Mouse (Mus musculus) mature B cell (primary cell): ENCODE measurements around the gene Rassf8.

Source experiments
- in situ Hi-C: fragments of 300-500 bp; cut with MboI; formaldehyde crosslinking; loops from 2 replicates; pipeline ENCODE4 v1.14.3; 2019

Gene Rassf8

DNA sequence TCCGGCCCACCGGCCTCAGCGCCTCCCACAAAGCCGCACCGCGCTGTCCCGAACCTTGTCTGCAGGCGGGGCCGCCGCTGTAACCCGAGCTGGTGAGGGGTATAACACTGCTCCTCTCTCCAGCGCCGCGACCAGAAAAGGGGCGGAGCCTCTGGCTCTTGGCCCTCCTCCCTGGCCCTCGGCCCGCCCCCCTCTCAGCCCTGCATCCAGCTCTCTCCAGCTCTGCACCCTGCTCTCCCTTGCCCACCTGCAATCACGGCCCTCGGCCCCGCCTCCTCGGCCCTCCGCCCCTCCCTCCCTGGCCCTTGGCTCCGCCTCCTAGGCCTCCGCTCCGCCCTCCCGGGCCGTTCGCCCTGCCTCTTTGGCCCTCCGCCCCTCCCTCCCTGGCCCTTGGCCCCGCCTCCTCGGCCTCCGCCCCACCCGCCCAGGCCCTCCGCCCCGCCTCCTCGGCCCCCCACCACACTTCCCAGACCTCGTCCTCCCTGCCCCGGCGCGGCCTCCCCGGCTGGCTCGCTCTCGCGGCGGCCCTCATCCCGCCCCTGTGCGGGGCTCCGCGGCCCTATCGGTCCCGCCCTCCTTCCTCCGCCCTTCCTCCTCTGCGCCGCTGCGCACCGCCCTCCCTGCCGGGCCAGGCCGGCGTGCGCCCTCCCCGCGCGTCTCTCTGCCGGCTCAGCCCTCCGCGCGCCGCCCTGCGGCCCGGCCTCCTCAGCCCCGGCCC, at the start of gene Rassf8:
TSS of gene Rassf8 (plus strand) at position 617 of the 718 bp plus-strand sequence.
- in situ Hi-C loops: no loop called here

- in situ Hi-C loops: no loop called here
Measured at GRCm38 (mm10) chr6:145701021-145701540, 45.5 kb upstream of the Rassf8 start.

DNA sequence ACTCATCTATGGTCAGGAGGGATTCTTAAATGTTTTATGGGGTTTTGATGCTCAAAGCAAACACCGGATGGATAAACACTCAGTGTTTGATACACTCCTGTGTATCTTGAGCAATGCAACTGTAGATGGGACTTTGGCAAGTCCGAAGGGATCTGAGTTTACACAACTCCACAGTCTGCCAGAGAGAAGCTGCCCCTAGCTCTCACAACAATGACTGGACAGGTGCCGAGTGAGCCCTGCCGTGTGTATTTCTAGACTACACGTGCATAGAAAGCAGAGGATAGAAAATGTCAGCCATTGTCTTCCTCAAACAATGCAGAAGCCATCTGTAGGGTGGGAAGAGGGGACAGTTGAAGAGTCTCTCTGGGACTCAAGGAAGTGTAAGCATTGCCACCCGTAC, 42.9 kb upstream of the Rassf8 start:
- in situ Hi-C loops: no loop called here

DNA sequence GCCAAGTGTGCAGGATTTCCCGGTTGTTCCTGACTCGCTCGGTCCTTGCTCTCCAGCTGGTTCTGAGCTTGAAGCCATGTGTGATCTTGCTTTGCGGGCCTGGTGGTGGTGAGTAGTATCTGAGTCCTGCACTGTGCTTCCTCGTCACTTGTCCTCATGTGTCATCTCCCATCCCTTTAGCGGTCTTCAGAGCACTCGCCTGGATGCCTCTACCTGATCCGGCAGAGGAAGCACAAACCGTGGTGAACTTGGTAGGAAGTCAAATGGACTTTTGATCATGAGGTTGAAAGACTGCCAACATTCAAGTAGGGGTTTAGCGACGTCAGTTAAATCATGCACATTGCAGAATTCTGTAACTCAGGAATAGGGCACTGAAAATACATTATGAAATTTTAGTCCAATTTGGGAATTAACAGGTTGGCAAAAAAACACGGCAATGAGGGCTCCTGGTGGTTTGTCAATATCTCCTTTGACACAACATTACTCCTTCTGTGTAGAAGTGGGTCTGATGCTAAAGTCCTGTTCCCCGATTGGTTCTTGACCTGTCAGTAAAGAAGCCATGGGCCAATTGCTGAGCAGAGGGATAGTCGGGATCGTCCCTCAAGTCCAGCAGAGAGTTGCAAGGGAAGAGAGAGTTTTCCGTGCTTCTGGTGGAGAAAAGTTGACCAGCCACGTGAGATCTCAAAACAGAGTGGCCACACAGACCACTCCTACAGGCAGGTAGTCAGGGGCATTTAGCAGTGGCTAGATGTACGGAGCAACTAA, 36.4 kb upstream of the Rassf8 start:
- in situ Hi-C loops: no loop called here

- in situ Hi-C loops: no loop called here
Measured at GRCm38 (mm10) chr6:145710797-145711196, 35.8 kb upstream of the Rassf8 start.

DNA sequence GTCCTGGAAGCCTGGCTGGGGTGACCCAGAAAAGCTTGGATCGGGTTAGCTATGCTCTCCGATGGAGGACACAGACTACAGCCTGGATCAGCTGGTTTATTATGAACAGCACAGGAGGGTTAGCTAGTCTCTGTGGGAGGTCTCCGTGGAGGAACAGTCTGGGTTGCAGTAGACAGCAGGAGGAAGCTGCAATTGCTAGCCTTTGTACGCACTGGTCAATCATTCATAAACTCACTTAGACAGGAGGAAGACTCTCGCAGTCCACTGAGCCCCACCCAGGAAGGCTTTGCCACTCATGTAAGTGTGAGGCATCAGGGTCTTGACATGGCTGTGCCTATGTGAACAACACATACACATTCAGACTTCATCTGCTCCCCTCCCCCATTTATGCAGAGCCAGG, 35.2 kb upstream of the Rassf8 start:
- in situ Hi-C loops: no loop called here

DNA sequence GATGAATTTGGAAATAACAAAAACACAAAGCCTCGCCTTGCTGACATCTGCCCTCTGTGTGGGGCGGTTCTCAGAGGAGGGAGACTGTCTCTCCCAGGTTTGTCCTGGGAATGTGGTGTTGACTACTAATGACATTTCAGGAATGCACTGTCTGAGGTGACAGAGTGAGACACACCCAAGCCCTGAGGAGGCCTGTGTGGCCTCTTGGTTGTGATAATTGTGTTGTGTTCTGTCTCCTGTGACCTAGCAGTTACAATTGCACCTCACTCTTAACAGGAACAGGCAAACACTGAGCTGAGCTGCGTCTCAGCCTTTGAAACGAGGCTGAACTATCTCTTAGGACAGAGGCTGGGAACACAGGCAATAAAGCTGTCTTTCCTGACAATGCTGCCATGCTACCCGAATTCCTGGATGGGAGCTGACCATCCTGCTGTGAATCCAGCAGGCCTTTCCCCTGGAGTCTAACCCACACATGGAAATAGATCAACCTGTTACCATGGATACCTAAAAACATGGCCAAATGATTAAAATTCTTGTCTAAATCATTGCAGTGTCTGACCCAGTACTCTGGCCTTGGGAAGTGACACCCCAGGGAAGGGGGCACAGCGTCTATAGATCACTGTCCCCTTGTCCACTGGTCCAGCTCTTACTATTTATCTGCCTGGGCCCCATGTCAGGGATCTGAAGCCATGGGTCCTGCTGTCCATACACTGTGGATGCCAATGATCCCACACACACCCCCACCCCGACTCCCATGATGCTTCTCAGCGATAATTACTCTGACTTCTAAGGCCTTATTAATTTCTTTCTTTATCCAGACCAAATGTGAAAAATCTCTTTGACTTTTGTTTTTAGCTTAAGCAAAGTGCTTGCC, 33.1 kb upstream of the Rassf8 start:
- in situ Hi-C loops: no loop called here

GRCm38 (mm10) chr6:145714131-145714530, 32.4 kb upstream of the Rassf8 start:
- in situ Hi-C loops: no loop called here

GRCm38 (mm10) chr6:145722596-145722995, 24.0 kb upstream of the Rassf8 start:
- in situ Hi-C loops: no loop called here

DNA sequence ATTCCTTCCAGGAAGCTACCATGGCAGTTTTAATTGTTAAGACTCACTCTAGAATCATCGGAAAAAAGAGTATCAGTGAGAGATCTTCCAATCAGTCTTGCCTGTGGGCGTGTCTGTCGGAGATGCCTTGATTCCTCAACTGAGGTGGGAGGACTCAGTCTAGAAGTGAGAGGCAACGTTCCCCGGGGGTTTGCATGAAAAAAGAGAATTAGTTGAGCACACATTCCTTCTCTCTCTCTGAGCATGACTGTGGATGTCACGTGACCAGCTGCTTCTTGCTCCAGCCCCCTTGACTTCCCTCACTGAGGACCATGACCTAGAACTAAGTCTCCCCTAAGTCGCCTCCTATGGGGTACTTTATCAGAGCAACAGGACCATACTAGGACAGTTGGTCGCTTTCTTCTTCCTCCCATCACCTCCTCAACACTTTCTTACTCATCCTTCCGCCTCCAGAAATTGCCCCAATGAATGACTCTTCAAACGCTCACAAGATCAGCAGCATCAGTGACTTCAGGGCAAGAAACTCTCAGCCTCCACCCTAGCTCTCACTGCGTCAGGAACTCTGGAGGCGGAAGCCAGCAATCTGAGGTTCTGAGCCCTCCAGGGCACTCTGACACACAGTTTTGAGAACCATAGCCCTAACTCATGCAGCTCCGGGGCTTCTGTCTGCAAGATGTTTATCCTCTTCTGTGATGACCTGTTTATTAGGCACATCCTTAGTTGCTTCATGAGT, 23.3 kb upstream of the Rassf8 start:
- in situ Hi-C loops: no loop called here

DNA sequence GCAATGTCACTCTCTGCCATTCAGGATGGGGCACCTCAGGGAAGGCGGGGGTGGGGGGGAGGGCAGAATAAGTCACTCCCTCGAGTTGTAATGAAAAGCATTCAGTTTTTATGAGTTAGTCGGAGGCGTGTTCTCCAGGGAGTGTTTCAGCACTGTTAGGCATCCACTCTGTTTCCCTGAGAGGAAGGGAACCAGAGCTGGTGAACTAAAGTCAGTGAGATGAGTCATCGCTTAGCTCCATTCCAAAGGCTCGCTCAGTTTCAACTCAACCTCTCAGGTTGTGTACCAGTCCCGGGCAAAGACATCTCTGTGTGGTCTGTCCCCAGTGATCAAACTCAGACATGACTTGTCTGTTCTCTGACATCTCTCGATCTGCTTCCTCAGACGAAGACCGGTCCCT, 20.7 kb upstream of the Rassf8 start:
- in situ Hi-C loops: no loop called here

GRCm38 (mm10) chr6:145726986-145727385, 19.6 kb upstream of the Rassf8 start:
- in situ Hi-C loops: no loop called here

DNA sequence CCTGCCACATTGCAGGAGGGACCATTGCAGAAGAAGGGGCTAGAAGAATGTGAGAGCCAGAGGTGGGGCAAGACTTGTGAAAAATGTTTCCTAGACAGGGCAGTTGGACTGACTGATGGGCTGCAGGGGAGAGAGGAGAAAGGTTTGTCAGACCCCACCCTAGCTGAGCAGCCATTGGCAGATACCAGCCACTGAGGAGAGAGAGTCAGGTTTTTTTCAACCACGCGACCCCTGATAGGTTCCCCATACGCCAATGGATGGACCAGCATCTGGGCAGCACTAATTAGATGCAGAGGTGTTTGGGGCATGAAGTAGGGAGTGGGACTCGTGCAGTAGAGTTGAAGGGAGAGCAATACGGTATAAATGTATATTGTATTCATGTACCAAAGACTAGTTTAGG, 13.7 kb upstream of the Rassf8 start:
- in situ Hi-C loops: no loop called here

DNA sequence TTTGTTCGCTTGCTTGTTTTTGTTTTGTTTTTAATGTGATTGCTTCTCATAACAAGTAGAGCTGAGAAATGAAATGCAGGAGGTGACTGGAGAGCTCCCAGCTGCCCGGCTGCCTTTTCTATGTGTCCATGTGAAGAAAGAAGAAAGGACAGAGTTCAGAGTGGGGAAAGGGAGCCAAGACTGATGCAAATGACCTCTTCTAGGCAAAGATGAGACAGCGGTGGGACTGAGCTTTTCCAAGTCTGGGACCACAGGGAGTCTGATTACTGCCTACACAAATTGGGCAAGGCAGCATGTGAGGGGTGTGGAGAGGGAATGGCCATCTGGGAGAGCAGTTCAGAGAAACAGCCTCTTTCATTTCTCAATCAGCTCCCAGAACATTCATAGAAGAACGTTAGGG, 13.3 kb upstream of the Rassf8 start:
- in situ Hi-C loops: no loop called here

- in situ Hi-C loops: no loop called here
Measured at GRCm38 (mm10) chr6:145733911-145734310, 12.6 kb upstream of the Rassf8 start.

- in situ Hi-C loops: no loop called here
Measured at GRCm38 (mm10) chr6:145736099-145736498, 10.4 kb upstream of the Rassf8 start.

DNA sequence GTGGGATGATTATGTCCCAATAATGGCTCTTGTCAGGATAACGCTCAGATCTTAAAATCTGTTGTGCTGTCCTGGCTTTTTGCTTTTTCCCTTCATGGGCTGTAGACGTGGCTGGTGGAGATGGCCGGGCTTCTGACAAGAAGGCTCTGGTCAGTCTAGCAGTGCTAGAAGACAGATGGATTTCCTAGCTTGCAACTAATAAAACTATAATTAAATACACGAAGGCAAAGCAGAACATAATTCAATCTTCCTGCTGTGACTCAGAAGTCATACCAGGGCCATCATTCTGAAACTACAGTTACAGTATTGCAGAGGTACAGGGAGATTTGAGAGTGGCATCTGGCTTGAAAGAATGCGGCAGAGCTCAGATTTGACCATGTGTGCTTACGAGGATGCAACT, 7.3 kb upstream of the Rassf8 start:
- in situ Hi-C loops: no loop called here

DNA sequence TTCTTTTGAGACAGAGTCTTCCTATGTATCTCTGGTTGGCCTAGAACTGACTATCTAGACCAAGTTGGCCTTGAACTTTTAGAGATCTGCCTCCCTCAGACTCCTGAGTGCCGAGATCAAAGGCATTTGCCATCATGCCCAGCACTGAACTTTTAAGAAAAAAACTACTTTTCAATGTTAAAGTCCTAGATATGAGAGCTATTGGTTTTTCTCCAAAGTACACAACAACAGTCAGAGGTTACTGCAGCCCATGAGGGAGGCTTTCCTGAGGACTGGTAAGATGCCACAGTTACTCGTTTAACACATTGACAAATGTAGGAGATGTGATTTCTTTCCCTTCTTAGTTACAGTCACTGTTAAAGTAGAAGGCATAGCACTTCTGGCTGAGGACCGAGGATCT, 6.5 kb upstream of the Rassf8 start:
- in situ Hi-C loops: no loop called here

- in situ Hi-C loops: no loop called here
Measured at GRCm38 (mm10) chr6:145745291-145745690, 1.3 kb upstream of the Rassf8 start.

DNA sequence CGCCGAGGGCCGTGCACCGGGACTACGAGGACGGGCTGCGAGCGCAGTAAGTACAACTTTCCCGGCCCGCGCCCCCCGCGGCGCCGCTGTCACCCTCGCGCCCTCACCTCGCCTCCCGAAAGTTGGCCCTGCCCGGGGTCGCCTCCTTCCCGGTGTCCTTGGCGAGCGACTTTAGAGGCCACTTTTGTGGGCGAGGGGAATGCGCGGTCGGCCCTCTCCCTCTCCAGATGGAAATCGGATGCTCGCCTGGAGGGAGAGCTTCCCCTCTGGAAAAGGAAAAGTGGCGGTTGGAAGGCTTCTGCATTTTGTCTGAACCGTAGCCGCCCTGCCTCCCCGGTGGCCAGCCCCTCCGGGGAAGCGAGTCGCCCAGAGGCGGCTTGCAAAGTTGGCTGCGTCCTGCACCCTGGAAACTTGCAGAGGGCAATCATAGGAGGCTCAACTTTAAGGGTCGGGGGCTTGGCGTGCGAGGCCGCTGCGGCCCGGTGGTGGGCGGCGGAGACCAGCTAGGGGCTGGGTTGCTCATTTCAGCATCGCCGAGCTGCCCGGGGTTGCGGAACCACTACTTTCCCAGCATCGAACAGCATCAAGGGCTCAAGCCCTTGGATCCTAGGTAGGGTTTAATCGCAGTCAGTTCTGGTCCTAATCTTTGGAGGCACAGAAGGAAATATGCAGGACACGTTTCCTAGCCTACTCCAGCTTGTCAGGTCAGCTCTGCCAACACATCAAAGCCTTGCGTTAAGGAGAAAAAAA, 548 bp downstream of the Rassf8 start:
- in situ Hi-C loops: no loop called here
